Mouse (Mus musculus): ENCODE results near the gene Dzank1. TPM values are rescaled to one million over a fixed set of nuclear protein-coding genes. Genes with fewer than 3 reads are reported as not detected.

Dzank1 gene
- 1.2 and 1.4 TPM in 2 replicates for polyA plus RNA-seq (2015; fragmentation: Nextera tagmentation; extraction: Ambion mirVana)

DNA sequence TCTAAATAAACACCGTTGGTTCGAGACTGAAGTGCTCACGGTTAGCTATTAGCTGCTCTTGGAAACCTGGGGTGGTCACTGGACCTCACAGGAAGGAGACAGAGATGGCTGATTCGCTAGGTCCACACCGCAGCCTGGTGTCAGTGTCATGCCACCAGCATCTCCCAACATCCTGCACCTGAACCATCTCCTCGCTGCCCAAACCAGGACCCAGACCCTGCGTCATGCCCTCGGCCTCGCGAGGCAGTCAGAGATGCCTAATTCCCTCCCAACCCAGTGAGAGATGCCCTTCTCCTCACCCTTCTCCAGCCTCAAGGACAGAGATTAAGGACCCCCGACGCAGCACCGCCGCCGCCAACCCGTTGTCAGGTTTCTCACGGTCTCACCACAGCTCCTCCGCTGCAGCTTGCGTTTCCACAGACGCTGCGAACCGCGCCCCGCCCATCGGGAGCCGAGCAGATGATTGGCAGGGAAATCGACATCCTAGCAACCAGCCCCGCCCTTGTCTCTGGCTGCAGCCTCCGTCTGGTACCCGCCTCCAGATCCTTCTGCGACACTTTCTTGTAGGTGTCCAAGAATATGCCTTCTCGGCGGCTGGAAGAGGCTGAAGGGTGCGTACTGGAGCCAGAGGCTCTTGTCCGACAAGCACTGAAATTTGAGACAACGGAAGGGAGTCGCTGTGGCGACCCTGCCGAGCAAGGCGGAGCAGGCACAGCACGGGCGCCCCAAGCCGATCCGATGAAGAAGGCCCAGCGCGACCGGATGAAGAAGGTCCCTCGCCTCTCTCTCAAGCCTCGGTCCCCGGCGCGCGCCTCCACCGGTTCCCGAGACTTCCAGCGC lies at the start of gene Dzank1, which contains the start of gene Polr3f:
Gene Dzank1 (minus strand): TSS at position 434 of the 840 bp plus-strand sequence.
Gene Polr3f (plus strand): TSS at position 738 of the 840 bp plus-strand sequence.
- Histone ChIP-seq H3K27ac (ENCODE audit: low read length) (peak within 1 kb of the TSS; percentile 92), H3K36me3 (ENCODE audit: insufficient read depth, low read length) (no peaks in the 10 kb centered on the region; the same call in 1 of the 2 replicates), H3K9ac (replicated peaks; ENCODE audit: low read depth) (peak within 1 kb of the TSS; percentile 97), H3K27me3 (replicated peaks; ENCODE audit: insufficient read depth, low read length) (no peaks in the 10 kb centered on the region), H3K4me1 (ENCODE audit: insufficient read depth, low read depth, low read length) (no peaks in the 10 kb centered on the region), H3K9me3 (ENCODE audit: low read length) (no peaks in the 10 kb centered on the region), H3K4me2 (replicated peaks; ENCODE audit: low read depth, low read length) (peak within 1 kb of the TSS; percentile 87), H3K4me3 (ENCODE audit: low read depth, low read length) (peak within 1 kb of the TSS; percentile 93)
- under 1% methylated on average over 56 of the region's 56 CpGs for WGBS
- TF ChIP-seq CTCF (IDR thresholded peaks at IDR 0.05), result peak; percentile 30; the same call in 1 of the 2 replicates
- peak; percentile 80 for TF ChIP-seq EP300 (IDR thresholded peaks at IDR 0.05)
- DNase-seq (ENCODE audit: low spot score) (peak; percentile 99), ATAC-seq (peak; percentile 99)

- peak; percentile 99 for ATAC-seq
- no peaks in the 10 kb centered on the region for H3K36me3 ChIP-seq (ENCODE audit: insufficient read depth, low read length)
- peak within 1 kb of the TSS; percentile 63 for H3K4me3 ChIP-seq (ENCODE audit: low read depth, low read length)
- peak within 1 kb of the TSS; percentile 72 for H3K4me2 ChIP-seq (replicated peaks; ENCODE audit: low read depth, low read length)
- no peaks in the 10 kb centered on the region for H3K9me3 ChIP-seq (ENCODE audit: low read length)
- H3K27ac ChIP-seq (ENCODE audit: low read length), result peak within 1 kb of the TSS; percentile 93
- peak; percentile 98 for DNase-seq (ENCODE audit: low spot score)
- H3K4me1 ChIP-seq (ENCODE audit: insufficient read depth, low read depth, low read length), result peaks cover 9% of the 10 kb centered on the region; the same call in 1 of the 2 replicates
- TF ChIP-seq EP300 (IDR thresholded peaks at IDR 0.05) (no peak), CTCF (IDR thresholded peaks at IDR 0.05) (no peak)
- under 1% methylated on average over 44 of the region's 44 CpGs for WGBS
- peak within 1 kb of the TSS; percentile 69 for H3K9ac ChIP-seq (replicated peaks; ENCODE audit: low read depth)
- H3K27me3 ChIP-seq (replicated peaks; ENCODE audit: insufficient read depth, low read length), result no peaks in the 10 kb centered on the region
Measured at GRCm38 (mm10) chr2:144555820-144556552, 28.8 kb upstream of the Dzank1 start, which contains the start of gene Sec23b. TSS of gene Sec23b (plus strand) at chr2:144556229.

DNA sequence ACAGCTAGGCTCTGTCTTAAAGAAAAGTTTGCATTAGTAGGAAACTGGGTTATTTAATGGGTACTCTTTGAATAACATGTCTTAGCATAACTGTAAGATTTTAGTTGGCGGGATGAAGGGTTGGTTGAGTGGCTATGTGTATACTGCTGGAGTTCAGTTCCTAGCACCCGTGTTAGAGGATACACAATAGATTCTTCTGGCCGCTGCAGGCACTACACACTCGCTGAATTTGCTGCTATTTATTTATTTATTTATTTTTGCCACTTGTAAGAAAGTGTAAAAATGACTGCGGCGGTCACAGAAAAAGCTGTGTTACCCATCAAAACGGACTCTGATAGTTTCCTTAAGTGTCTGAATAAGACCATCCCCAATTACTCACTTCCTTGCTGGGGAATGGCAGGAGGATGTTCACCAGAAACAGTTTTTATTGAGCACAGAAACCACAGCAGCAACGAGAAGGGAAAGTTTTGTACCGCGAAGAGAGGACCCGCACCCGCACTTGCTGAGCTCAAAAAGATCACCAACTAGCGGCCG lies 28.1 kb upstream of the Dzank1 start:
- Histone ChIP-seq H3K36me3 (ENCODE audit: insufficient read depth, low read length) (no peaks in the 10 kb centered on the region), H3K4me1 (ENCODE audit: insufficient read depth, low read depth, low read length) (peaks cover 9% of the 10 kb centered on the region; the same call in 1 of the 2 replicates), H3K9me3 (ENCODE audit: low read length) (no peaks in the 10 kb centered on the region), H3K9ac (replicated peaks; ENCODE audit: low read depth) (peak overlapping the region; percentile 69), H3K4me3 (ENCODE audit: low read depth, low read length) (peak overlapping the region; percentile 63), H3K4me2 (replicated peaks; ENCODE audit: low read depth, low read length) (peak overlapping the region; percentile 72), H3K27ac (ENCODE audit: low read length) (peak overlapping the region; percentile 93), H3K27me3 (replicated peaks; ENCODE audit: insufficient read depth, low read length) (no peaks in the 10 kb centered on the region)
- under 1% methylated on average over 14 of the region's 14 CpGs for WGBS
- peak; percentile 12; the same call in 1 of the 2 replicates for ATAC-seq
- TF ChIP-seq EP300 (IDR thresholded peaks at IDR 0.05), result no peak
- TF ChIP-seq CTCF (IDR thresholded peaks at IDR 0.05), result peak; percentile 5; the same call in 1 of the 2 replicates
- peak; percentile 64 for DNase-seq (ENCODE audit: low spot score)

- TF ChIP-seq CTCF (IDR thresholded peaks at IDR 0.05) (no peak), EP300 (IDR thresholded peaks at IDR 0.05) (no peak)
- 93% methylated on average over 3 of the region's 3 CpGs for WGBS
- no peak for ATAC-seq
- Histone ChIP-seq H3K4me2 (replicated peaks; ENCODE audit: low read depth, low read length) (no peak overlapping the region), H3K27me3 (replicated peaks; ENCODE audit: insufficient read depth, low read length) (no peaks in the 10 kb centered on the region), H3K4me3 (ENCODE audit: low read depth, low read length) (no peak overlapping the region), H3K27ac (ENCODE audit: low read length) (no peak overlapping the region), H3K4me1 (ENCODE audit: insufficient read depth, low read depth, low read length) (peaks cover 13% of the 10 kb centered on the region; the same call in 1 of the 2 replicates), H3K9me3 (ENCODE audit: low read length) (no peaks in the 10 kb centered on the region), H3K9ac (replicated peaks; ENCODE audit: low read depth) (no peak overlapping the region), H3K36me3 (ENCODE audit: insufficient read depth, low read length) (no peaks in the 10 kb centered on the region)
- DNase-seq (ENCODE audit: low spot score), result no peak
Measured at GRCm38 (mm10) chr2:144553905-144554304, 26.7 kb upstream of the Dzank1 start.

DNA sequence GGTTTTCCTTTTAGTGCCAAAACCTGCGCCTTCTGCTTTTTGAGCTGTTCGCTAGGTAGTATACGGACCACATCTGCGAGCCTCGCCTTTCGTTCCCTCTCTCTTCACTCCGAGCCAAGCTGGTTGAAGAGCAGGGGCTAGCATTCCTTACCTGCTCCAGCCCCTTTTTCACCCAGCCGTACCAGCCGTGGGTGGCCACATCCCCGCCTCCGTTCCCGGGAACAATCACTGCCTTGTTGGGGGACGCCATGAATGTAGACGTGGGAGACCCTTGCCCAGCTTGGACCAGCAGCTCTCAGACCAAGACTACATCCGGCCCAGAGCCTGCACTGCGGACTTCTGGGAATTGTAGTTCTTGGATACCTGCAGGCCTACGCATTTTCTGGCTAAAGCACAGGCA lies 23.3 kb upstream of the Dzank1 start, which contains the start of gene Rbbp9:
Gene Rbbp9 (minus strand): TSS at position 341 of the 400 bp plus-strand sequence.
- under 1% methylated on average over 17 of the region's 17 CpGs for WGBS
- DNase-seq (ENCODE audit: low spot score), result peak; percentile 85
- peak within 1 kb of the TSS; percentile 65 for H3K9ac ChIP-seq (replicated peaks; ENCODE audit: low read depth)
- H3K4me1 ChIP-seq (ENCODE audit: insufficient read depth, low read depth, low read length), result peaks cover 4% of the 10 kb centered on the region; the same call in 1 of the 2 replicates
- no peak for TF ChIP-seq EP300 (IDR thresholded peaks at IDR 0.05)
- TF ChIP-seq CTCF (IDR thresholded peaks at IDR 0.05), result no peak
- no peaks in the 10 kb centered on the region for H3K9me3 ChIP-seq (ENCODE audit: low read length)
- peak within 1 kb of the TSS; percentile 77 for H3K4me3 ChIP-seq (ENCODE audit: low read depth, low read length)
- no peaks in the 10 kb centered on the region for H3K36me3 ChIP-seq (ENCODE audit: insufficient read depth, low read length)
- no peaks in the 10 kb centered on the region for H3K27me3 ChIP-seq (replicated peaks; ENCODE audit: insufficient read depth, low read length)
- peak within 1 kb of the TSS; percentile 75 for H3K4me2 ChIP-seq (replicated peaks; ENCODE audit: low read depth, low read length)
- ATAC-seq, result peak; percentile 86
- H3K27ac ChIP-seq (ENCODE audit: low read length), result peak within 1 kb of the TSS; percentile 77
